Mouse (Mus musculus): ENCODE results near the gene Kcnq2.

Gene Kcnq2

GRCm38 (mm10) chr2:181147546-181148317 lies 12.6 kb upstream of the Kcnq2 start:
- DNase-seq (ENCODE audit: low read depth in 2 of 2, low spot score in 2 of 2), result no peak

GRCm38 (mm10) chr2:181146976-181147545 lies 12.0 kb upstream of the Kcnq2 start:
- no peak for DNase-seq (ENCODE audit: low read depth in 2 of 2, low spot score in 2 of 2)

GRCm38 (mm10) chr2:181144675-181145074 lies 9.6 kb upstream of the Kcnq2 start:
- no peak for DNase-seq (ENCODE audit: low read depth in 2 of 2, low spot score in 2 of 2)

GRCm38 (mm10) chr2:181143509-181144276 lies 8.6 kb upstream of the Kcnq2 start:
- no peak for DNase-seq (ENCODE audit: low read depth in 2 of 2, low spot score in 2 of 2)

GRCm38 (mm10) chr2:181142703-181143135 lies 7.6 kb upstream of the Kcnq2 start:
- DNase-seq (ENCODE audit: low read depth in 2 of 2, low spot score in 2 of 2), result no peak

GRCm38 (mm10) chr2:181139641-181140193 lies 4.6 kb upstream of the Kcnq2 start:
- DNase-seq (ENCODE audit: low read depth in 2 of 2, low spot score in 2 of 2), result no peak

- DNase-seq (ENCODE audit: low read depth in 2 of 2, low spot score in 2 of 2), result no peak
Measured at GRCm38 (mm10) chr2:181136934-181137333, 1.8 kb upstream of the Kcnq2 start.

GRCm38 (mm10) chr2:181135446-181135818 lies 332 bp upstream of the Kcnq2 start:
- DNase-seq (ENCODE audit: low read depth in 2 of 2, low spot score in 2 of 2), result no peak

GRCm38 (mm10) chr2:181133837-181134590 lies 1.1 kb downstream of the Kcnq2 start:
- DNase-seq (ENCODE audit: low read depth in 2 of 2, low spot score in 2 of 2), result no peak

- no peak for DNase-seq (ENCODE audit: low read depth in 2 of 2, low spot score in 2 of 2)
Measured at GRCm38 (mm10) chr2:181130245-181130644, 4.9 kb downstream of the Kcnq2 start.

- DNase-seq (ENCODE audit: low read depth in 2 of 2, low spot score in 2 of 2), result no peak
Measured at GRCm38 (mm10) chr2:181128963-181129362, 6.1 kb downstream of the Kcnq2 start.

- DNase-seq (ENCODE audit: low read depth in 2 of 2, low spot score in 2 of 2), result no peak
Measured at GRCm38 (mm10) chr2:181127786-181128185, 7.3 kb downstream of the Kcnq2 start.

GRCm38 (mm10) chr2:181125726-181126455 lies 9.2 kb downstream of the Kcnq2 start:
- DNase-seq (ENCODE audit: low read depth in 2 of 2, low spot score in 2 of 2), result no peak

GRCm38 (mm10) chr2:181122642-181123041 lies 12.5 kb downstream of the Kcnq2 start:
- DNase-seq (ENCODE audit: low read depth in 2 of 2, low spot score in 2 of 2), result no peak

- no peak for DNase-seq (ENCODE audit: low read depth in 2 of 2, low spot score in 2 of 2)
Measured at GRCm38 (mm10) chr2:181120922-181121449, 14.1 kb downstream of the Kcnq2 start.

GRCm38 (mm10) chr2:181119952-181120351 lies 15.1 kb downstream of the Kcnq2 start:
- no peak for DNase-seq (ENCODE audit: low read depth in 2 of 2, low spot score in 2 of 2)

- no peak for DNase-seq (ENCODE audit: low read depth in 2 of 2, low spot score in 2 of 2)
Measured at GRCm38 (mm10) chr2:181116436-181116835, 18.7 kb downstream of the Kcnq2 start.

- DNase-seq (ENCODE audit: low read depth in 2 of 2, low spot score in 2 of 2), result no peak
Measured at GRCm38 (mm10) chr2:181115367-181115766, 19.7 kb downstream of the Kcnq2 start.

- DNase-seq (ENCODE audit: low read depth in 2 of 2, low spot score in 2 of 2), result no peak
Measured at GRCm38 (mm10) chr2:181113762-181114361, 21.2 kb downstream of the Kcnq2 start.

GRCm38 (mm10) chr2:181111665-181112064 lies 23.4 kb downstream of the Kcnq2 start:
- no peak for DNase-seq (ENCODE audit: low read depth in 2 of 2, low spot score in 2 of 2)

Measured in CD8-positive naive resting alpha-beta T cell, adult 2 months (primary cell).